Mouse (Mus musculus) activated CD4-positive, CD25-positive, alpha-beta regulatory T cell, adult 4 months (primary cell): ENCODE results near the gene Dgkh. TPM values are rescaled to one million over a fixed set of nuclear protein-coding genes. Genes with fewer than 3 reads are reported as not detected.
"Not testable (repeated sequence)": the region's sequence is repeated elsewhere in the genome, so short reads cannot be mapped to it uniquely, and the experiment has no call there.

Experiments
- ATAC-seq: one replicate; pipeline ENCODE4 v1.8.0; 2017
- polyA plus RNA-seq, 2 experiments: library from polyadenylated mRNA; unstranded; fragments of 100-300 nt; shearing (Covaris generic); gene quantifications; one replicate each; pipeline ENCODE4 v1.2.1; 2017

Dgkh gene
- polyA plus RNA-seq, 2 experiments from 2014 or later: 1.6 to 2.7 TPM

DNA sequence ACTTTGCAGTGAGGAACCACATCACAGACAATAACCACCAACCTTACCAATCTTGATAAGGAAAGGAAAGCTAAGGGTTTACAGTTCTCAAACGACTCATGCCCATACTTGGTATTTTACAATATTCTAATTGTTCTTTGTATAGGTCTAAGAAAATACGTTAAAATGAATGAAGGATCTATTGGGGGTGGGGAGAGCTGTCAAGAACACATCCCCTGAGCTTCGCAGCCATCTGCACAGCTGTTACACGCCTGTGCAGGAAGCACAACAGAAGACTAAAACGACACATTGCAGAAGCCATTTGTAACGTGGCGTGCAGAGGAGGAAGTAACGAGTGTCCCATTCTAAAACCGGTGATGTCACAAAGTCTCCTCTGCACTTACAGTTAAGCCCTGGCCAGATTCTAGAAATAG, 113.7 kb downstream of the Dgkh start:
- ATAC-seq: peak; percentile 86

GRCm38 (mm10) chr14:78613569-78613968, 119.0 kb downstream of the Dgkh start:
- no peak for ATAC-seq

- ATAC-seq: peak; percentile 84
These were observed 120.3 kb downstream of the Dgkh start for GRCm38 (mm10) chr14:78612111-78612788.

DNA sequence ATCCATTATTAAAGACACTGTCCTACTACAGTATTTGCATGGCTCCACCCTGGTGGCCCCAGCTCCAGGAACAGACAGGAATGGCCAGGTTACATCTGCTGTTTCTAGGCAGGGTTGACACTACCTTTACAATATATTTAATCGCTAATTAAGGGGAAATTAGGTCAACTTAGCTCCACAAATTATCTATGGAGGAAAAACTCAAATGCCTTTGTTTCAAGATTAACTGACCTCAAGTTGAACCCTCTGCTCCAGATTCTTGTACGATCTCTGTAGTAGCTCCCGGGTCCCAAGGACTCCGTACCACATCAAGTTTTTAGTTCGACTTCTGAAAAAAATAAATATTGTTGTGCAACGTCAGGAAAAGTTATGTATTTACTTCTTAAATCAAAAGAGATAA, 137.7 kb downstream of the Dgkh start:
- ATAC-seq: no peak

- no peak for ATAC-seq
These were observed 139.6 kb downstream of the Dgkh start for GRCm38 (mm10) chr14:78592965-78593364.

GRCm38 (mm10) chr14:78590335-78590734, 142.2 kb downstream of the Dgkh start:
- ATAC-seq: no peak

GRCm38 (mm10) chr14:78584222-78584621, 148.4 kb downstream of the Dgkh start:
- ATAC-seq: no peak

GRCm38 (mm10) chr14:78583168-78583567, 149.4 kb downstream of the Dgkh start:
- no peak for ATAC-seq

- ATAC-seq: no peak
These were observed 156.7 kb downstream of the Dgkh start for GRCm38 (mm10) chr14:78575899-78576298.

DNA sequence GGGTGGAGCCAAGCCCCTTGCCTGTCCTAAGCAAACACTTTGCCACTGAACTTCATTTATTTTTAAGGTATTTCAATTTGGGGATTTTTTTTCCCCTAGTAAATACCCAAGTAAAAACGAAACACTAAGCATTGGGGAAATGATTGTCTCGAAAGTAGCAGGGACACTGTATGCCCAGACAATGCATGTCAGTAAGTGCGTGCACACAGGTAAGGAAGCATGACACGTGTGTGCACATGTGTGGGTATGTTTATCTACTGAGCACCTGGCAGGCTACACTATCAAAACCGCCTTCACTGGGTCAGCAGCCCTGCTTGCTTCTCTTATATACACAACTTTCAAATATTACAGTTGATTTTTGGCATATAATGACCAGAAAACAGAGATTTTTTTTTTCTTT, 164.2 kb downstream of the Dgkh start:
- no peak for ATAC-seq

DNA sequence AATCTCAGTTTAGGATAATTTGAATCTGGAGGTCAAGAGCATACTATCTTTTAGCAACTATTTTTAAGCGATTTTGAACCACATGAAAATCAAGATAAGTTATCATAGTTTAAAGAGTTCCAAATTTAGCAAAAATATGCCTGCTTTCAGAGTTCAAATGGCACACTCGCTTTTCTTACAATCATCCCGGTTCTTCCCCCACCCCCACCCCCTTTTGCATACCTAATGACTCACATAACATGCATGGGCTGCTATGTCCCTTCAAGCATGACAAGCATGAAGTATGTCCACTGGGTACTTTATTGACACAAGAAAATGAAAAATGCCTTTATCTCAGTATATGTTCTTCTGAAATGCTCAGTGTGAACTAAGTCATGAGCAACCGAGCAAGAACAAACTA, 166.1 kb downstream of the Dgkh start:
- no peak for ATAC-seq

GRCm38 (mm10) chr14:78564292-78564691, 168.3 kb downstream of the Dgkh start:
- ATAC-seq: no peak

DNA sequence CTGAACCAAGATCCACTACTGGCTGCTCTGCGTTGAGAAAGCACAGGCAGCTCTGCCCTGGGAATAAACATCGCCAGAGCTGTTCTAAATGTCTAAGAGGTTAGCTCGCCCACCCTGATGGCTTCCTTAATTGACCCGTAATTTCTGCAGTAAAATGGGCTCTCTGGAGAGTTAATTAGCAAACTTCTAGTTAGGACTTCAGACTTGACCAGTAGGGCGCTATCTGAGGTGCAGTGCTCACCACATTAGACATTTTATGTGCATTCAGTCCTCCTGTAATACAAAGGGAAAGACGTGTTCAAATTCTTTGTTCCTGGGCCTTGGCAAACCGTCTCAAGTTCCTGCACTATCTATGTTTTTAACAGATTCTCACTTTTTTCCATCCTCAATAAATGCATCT, 169.4 kb downstream of the Dgkh start:
- no peak for ATAC-seq

DNA sequence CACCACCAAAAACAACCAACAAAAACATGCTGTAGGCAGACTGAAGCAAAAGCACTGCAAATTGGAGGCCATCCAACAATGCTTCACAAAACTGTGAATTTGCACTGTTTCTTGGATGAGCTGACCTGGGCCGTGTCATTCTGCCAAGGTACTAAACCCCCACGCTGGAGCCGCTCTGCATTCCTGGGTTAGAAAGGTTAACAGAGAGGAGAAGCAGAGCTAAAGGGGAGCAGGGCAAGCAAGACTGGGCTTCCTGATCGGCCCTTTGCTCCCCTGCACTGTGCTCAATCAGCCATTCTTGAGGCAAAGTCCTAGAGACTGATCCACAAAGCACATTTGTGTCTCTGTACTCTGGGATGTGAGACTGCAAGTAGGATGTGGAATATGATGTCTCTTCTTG, 170.5 kb downstream of the Dgkh start:
- no peak for ATAC-seq

DNA sequence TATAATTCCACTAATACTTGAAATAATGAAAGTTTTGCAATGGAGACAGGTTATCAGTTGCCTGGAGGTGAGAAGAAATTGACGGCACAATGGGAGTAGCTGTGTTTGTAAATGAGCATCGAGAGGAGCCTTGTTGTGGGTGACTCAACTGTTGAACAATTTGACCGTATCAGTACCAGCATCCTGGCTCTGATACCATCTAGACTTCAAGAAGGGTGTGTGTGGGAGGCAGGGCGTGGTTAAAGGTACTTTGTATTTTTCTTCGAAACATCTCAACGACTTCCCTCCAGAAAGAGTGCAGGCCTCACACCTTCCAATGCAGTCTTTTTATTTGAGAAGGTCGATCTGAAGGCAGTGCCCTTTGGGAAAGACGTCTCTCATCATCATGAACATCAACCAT, 173.5 kb downstream of the Dgkh start:
- peak; percentile 97 for ATAC-seq

DNA sequence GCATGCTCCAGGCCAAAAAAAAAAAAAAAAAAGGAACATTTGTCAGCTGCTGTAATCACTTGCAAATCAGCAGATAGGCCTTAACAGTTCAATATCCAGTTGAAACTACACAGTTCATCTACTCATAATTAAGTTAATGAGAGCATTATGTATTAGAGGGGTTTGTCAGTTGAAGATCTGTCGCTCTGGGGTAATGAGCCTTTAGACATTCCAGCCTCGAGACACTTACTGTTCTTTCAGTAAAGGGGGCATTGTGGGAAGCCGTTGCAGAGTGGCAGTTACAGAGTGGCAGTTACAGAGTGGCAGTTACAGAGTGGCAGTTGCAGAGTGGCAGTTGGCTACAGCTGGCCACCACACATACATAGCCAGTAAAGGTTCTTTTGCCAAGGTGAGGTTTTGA, 177.7 kb downstream of the Dgkh start:
- ATAC-seq: not testable (repeated sequence)

DNA sequence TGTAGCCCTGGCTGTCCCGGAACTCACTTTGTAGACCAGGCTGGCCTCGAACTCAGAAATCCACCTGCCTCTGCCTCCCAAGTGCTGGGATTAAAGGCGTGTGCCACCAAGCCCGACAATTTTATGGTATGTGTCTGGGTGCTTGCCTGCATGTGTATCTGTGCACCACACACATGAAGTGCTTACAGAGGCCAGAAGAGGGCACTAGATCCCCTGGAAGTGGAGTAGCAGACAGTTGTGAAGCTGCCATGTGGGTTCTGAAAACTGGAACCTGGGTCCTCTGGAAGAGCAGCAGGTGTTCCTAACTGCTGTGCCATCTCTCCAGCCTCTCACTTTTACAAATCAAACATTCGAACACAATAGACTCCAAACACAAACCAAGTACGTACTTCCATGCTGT, 178.9 kb downstream of the Dgkh start:
- ATAC-seq: no peak

- ATAC-seq: no peak
These were observed 183.8 kb downstream of the Dgkh start for GRCm38 (mm10) chr14:78548807-78549206.

GRCm38 (mm10) chr14:78541319-78541718, 191.3 kb downstream of the Dgkh start:
- no peak for ATAC-seq

DNA sequence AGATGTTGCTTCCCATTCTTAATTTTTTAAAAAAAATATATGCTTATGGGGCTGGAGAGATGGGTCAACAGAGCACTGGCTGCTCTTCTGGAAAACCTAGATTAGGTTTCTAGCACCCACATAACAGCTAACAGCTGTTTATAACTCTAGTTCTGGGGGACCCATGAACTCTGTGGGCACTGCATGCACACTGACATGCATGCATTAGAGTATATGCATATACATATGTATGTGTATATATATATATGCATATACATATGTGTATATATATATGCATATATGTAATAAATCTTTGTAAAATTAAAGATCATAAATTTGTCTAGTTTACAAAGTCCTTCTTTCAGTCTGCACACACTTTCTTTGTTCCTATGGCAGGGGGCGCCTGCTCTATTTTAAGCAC, 192.8 kb downstream of the Dgkh start:
- ATAC-seq: no peak

GRCm38 (mm10) chr14:78538572-78539320, 193.8 kb downstream of the Dgkh start:
- no peak for ATAC-seq

GRCm38 (mm10) chr14:78537551-78537950, 195.0 kb downstream of the Dgkh start:
- no peak for ATAC-seq

- ATAC-seq: peak; percentile 91
These were observed 196.1 kb downstream of the Dgkh start, which contains the start of gene Akap11 for GRCm38 (mm10) chr14:78536281-78537165. TSS of gene Akap11 (minus strand) at chr14:78536808.
